Mouse (Mus musculus): Measurements from ENCODE around the gene Upk3a. TPM values are rescaled to one million over a fixed set of nuclear protein-coding genes. Genes with fewer than 3 reads are reported as not detected.
"Not testable (repeated sequence)": the region's sequence is repeated elsewhere in the genome, so short reads cannot be mapped to it uniquely, and the experiment has no call there.

The Upk3a gene
- polyA plus RNA-seq, 1 experiment from 2014 or later = not detected

DNA sequence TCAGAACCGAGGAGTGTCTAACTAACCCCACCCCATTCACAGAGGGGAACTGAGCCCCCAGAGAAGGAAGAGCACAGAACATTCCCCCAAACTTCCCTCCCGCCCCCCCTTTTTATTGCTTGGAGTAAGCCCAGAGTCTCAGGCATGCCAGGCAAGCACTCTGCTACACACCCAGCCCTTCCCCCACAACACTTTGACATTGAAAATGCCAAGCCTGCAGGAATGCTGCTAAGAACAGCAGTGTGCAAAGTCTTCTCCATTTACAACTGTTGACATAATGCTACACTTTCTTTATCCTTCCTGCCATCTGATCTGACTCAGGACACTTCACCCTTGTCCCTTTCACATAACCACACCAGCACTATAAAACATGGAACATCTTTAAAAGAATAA is 4.3 kb upstream of the Upk3a start:
- ATAC-seq = no peak
- Histone ChIP-seq H3K27ac (ENCODE audit: low read depth) (no peak overlapping the region), H3K4me3 (ENCODE audit: low read depth, low read length) (no peak overlapping the region), H3K36me3 (replicated peaks; ENCODE audit: insufficient read depth, low read length) (no peaks in the 10 kb centered on the region), H3K9me3 (ENCODE audit: low read length) (no peaks in the 10 kb centered on the region), H3K9ac (replicated peaks) (no peak overlapping the region), H3K4me1 (ENCODE audit: insufficient read depth) (peaks cover 5% of the 10 kb centered on the region; the same call in 1 of the 2 replicates), H3K27me3 (ENCODE audit: insufficient read depth, low read length) (peaks cover 14% of the 10 kb centered on the region), H3K4me2 (ENCODE audit: low read depth, low read length) (0 out of 2 replicates have a peak overlapping the region, but pooled peaks have one; percentile 44)
- no peak for TF ChIP-seq CTCF (IDR thresholded peaks at IDR 0.05; ENCODE audit: low read depth)
- TF ChIP-seq EP300 (IDR thresholded peaks at IDR 0.05; ENCODE audit: low read depth) = no peak
- DNase-seq = no peak
- 23% methylated on average over 2 of the region's 2 CpGs for WGBS (ENCODE audit: insufficient replicate concordance)

DNA sequence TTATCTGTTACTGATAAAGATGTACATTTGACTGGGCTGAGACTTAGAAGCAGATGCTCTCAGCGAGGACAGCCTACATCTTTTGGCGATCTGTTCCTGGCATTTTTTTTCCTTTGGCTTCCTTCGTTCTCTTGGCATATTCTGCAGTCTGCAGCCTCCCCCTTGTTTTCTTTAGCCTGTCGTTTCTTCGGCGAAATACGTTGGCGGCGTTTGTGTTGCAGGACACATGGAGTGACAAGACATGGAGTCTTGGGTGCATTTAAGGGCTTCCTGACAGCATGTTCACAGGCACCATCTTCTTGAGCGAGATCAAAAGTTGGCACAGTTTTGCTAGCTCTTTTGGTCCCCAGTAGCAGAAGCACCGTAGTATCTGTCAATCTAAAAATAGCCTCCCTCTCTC is 1.2 kb upstream of the Upk3a start:
- Histone ChIP-seq H3K9ac (replicated peaks) (no peak overlapping the region), H3K4me1 (ENCODE audit: insufficient read depth) (peaks cover 5% of the 10 kb centered on the region; the same call in 1 of the 2 replicates), H3K27ac (ENCODE audit: low read depth) (no peak overlapping the region), H3K36me3 (replicated peaks; ENCODE audit: insufficient read depth, low read length) (no peaks in the 10 kb centered on the region), H3K4me2 (ENCODE audit: low read depth, low read length) (no peak overlapping the region), H3K27me3 (ENCODE audit: insufficient read depth, low read length) (peaks cover 14% of the 10 kb centered on the region), H3K4me3 (ENCODE audit: low read depth, low read length) (no peak overlapping the region), H3K9me3 (ENCODE audit: low read length) (no peaks in the 10 kb centered on the region)
- ATAC-seq (no peak), DNase-seq (no peak)
- TF ChIP-seq CTCF (IDR thresholded peaks at IDR 0.05; ENCODE audit: low read depth) (no peak), EP300 (IDR thresholded peaks at IDR 0.05; ENCODE audit: low read depth) (no peak)
- WGBS (ENCODE audit: insufficient replicate concordance) = 75% methylated on average over 11 of the region's 11 CpGs

DNA sequence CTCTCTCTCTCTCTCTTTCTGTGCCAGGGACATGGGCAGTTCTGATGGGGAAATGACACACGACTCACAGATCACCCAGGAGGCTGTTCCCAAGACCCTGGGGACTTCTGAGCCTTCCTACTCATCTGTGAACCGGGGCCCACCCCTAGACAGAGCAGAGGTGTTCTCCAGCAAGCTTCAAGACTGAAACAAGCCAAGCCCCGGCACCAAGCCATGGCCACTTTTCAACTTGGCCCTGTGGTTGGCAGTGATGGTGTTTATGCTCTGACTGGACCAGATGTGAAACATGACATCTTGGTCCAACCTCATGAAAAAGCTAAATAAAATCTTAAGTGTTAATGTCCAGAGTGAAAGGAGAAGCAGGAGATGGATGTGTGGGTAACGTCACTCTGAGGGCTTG is 5.3 kb downstream of the Upk3a start:
- no peak for TF ChIP-seq EP300 (IDR thresholded peaks at IDR 0.05; ENCODE audit: low read depth)
- no peak for TF ChIP-seq CTCF (IDR thresholded peaks at IDR 0.05; ENCODE audit: low read depth)
- no peak for ATAC-seq
- Histone ChIP-seq H3K4me1 (ENCODE audit: insufficient read depth) (no peaks in the 10 kb centered on the region), H3K27me3 (ENCODE audit: insufficient read depth, low read length) (peaks cover 2% of the 10 kb centered on the region; the same call in 1 of the 2 replicates), H3K9ac (replicated peaks) (no peak overlapping the region), H3K9me3 (ENCODE audit: low read length) (no peaks in the 10 kb centered on the region), H3K36me3 (replicated peaks; ENCODE audit: insufficient read depth, low read length) (no peaks in the 10 kb centered on the region), H3K4me3 (ENCODE audit: low read depth, low read length) (no peak overlapping the region), H3K4me2 (ENCODE audit: low read depth, low read length) (no peak overlapping the region), H3K27ac (ENCODE audit: low read depth) (no peak overlapping the region)
- WGBS (ENCODE audit: insufficient replicate concordance) = 52% methylated on average over 4 of the region's 4 CpGs
- DNase-seq = no peak

DNA sequence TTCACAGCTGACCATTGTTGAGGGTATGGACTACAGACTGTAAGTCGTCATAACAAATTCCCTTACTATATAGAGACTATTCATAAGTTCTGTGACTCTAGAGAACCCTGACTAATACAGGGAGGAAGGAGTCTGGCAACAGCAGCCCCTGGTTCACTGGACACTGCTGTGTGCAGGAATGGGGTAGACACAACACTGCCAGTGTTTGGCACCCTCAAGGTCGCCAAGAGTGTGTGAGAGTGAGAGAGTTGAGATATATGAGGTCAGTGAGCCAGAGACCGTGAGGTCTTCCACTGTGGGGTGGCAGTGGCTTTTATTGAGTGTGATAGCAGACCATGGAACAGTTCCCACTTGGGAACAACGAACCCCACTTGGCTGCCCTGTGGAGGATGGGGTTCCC is 9.3 kb downstream of the Upk3a start:
- H3K9ac ChIP-seq (replicated peaks) = no peak overlapping the region
- DNase-seq (no peak), ATAC-seq (no peak)
- no peak overlapping the region for H3K4me2 ChIP-seq (ENCODE audit: low read depth, low read length)
- TF ChIP-seq EP300 (IDR thresholded peaks at IDR 0.05; ENCODE audit: low read depth) = no peak
- TF ChIP-seq CTCF (IDR thresholded peaks at IDR 0.05; ENCODE audit: low read depth) = no peak
- no peaks in the 10 kb centered on the region for H3K4me1 ChIP-seq (ENCODE audit: insufficient read depth)
- no peak overlapping the region for H3K27ac ChIP-seq (ENCODE audit: low read depth)
- no peaks in the 10 kb centered on the region for H3K9me3 ChIP-seq (ENCODE audit: low read length)
- H3K27me3 ChIP-seq (ENCODE audit: insufficient read depth, low read length) = no peaks in the 10 kb centered on the region
- H3K36me3 ChIP-seq (replicated peaks; ENCODE audit: insufficient read depth, low read length) = no peaks in the 10 kb centered on the region
- no peak overlapping the region for H3K4me3 ChIP-seq (ENCODE audit: low read depth, low read length)
- WGBS (ENCODE audit: insufficient replicate concordance) = 61% methylated on average over 4 of the region's 4 CpGs

DNA sequence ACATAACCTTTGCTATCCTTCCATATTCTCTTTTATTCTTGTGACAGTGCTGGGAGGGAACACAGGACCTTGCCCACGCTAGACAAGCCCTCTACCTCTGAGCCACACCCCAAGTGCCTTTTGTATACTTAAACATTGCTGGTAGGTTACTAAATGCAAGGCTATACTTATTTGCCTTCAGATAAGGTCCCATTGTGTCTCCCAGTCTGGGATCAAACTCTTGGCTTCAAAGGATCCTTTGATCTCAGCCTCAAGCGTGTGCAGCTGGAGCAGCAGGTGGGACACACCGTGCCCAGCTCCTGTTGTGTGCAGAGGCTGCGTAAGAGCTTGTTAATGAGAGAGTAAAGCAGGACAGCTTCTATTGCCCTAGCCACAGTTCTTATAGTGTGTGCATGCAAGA is 10.8 kb downstream of the Upk3a start:
- H3K36me3 ChIP-seq (replicated peaks; ENCODE audit: insufficient read depth, low read length) = no peaks in the 10 kb centered on the region
- no peaks in the 10 kb centered on the region for H3K27me3 ChIP-seq (ENCODE audit: insufficient read depth, low read length)
- H3K27ac ChIP-seq (ENCODE audit: low read depth) = no peak overlapping the region
- DNase-seq (no peak), ATAC-seq (no peak)
- H3K9me3 ChIP-seq (ENCODE audit: low read length) = no peaks in the 10 kb centered on the region
- 63% methylated on average over 4 of the region's 4 CpGs for WGBS (ENCODE audit: insufficient replicate concordance)
- no peak overlapping the region for H3K9ac ChIP-seq (replicated peaks)
- H3K4me1 ChIP-seq (ENCODE audit: insufficient read depth) = no peaks in the 10 kb centered on the region
- TF ChIP-seq EP300 (IDR thresholded peaks at IDR 0.05; ENCODE audit: low read depth) (no peak), CTCF (IDR thresholded peaks at IDR 0.05; ENCODE audit: low read depth) (no peak)
- H3K4me2 ChIP-seq (ENCODE audit: low read depth, low read length) = no peak overlapping the region
- H3K4me3 ChIP-seq (ENCODE audit: low read depth, low read length) = no peak overlapping the region

DNA sequence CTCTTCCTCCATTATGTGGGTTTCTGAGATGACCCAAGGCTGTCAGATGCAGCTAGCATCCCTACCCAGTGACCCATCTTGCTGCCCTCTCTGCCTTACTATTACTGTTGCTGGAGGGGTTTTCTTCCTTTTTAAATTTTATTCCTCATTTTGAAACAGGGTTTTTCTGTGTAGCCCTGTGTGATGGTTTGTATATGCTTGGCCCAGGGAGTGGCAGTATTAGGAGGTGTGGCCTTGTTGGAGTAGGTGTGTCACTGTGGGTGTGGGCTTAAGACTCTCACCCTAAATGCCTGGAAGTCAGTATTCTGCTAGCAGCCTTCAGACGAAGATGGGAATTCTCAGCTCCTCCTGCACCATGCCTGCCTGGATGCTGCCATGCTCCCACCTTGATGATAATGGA is 11.7 kb downstream of the Upk3a start, which contains the start of gene Fam118a:
Gene Fam118a, plus strand, starts transcription at position 301 of the 400 bp plus-strand sequence.
- H3K9ac ChIP-seq (replicated peaks); H3K4me1 ChIP-seq (ENCODE audit: insufficient read depth); H3K36me3 ChIP-seq (replicated peaks; ENCODE audit: insufficient read depth, low read length); H3K27ac ChIP-seq (ENCODE audit: low read depth); H3K27me3 ChIP-seq (ENCODE audit: insufficient read depth, low read length); H3K4me2 ChIP-seq (ENCODE audit: low read depth, low read length); H3K4me3 ChIP-seq (ENCODE audit: low read depth, low read length); H3K9me3 ChIP-seq (ENCODE audit: low read length); DNase-seq; ATAC-seq: not testable (repeated sequence)
- WGBS (ENCODE audit: insufficient replicate concordance) = 50% methylated on average over 1 of the region's 1 CpGs

DNA sequence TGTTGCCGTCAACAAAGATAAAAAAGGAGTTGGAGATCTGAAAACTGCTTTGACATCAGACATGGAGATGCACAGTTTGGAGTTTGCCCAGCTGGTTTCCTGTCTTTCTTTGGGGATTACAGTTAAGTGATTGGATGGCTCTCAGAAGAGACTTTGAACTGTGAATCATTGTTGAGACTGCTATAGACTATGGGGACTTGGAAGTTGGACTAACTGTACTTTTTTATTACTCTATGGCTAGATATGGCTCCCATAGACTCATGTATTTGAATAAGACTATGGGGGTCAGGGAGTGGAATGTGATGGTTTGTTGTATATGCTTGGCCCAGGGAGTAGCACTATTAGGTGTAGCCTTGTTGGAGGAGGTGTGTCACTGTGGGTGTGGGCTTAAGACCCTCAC is 13.7 kb downstream of the Upk3a start:
- not testable (repeated sequence) for H3K4me1 ChIP-seq (ENCODE audit: insufficient read depth); H3K27me3 ChIP-seq (ENCODE audit: insufficient read depth, low read length); H3K36me3 ChIP-seq (replicated peaks; ENCODE audit: insufficient read depth, low read length); H3K27ac ChIP-seq (ENCODE audit: low read depth); H3K9me3 ChIP-seq (ENCODE audit: low read length); ATAC-seq; DNase-seq; H3K9ac ChIP-seq (replicated peaks); H3K4me3 ChIP-seq (ENCODE audit: low read depth, low read length); H3K4me2 ChIP-seq (ENCODE audit: low read depth, low read length)
- WGBS (ENCODE audit: insufficient replicate concordance) = 27% methylated on average over 1 of the region's 1 CpGs

All from liver, postnatal 0 days (tissue).